Mouse (Mus musculus) heart, adult 9 months (tissue): ENCODE data around the gene Tef.
A peak's percentile ranks its signal among the peaks of the same experiment; 100 is the strongest.

Source experiments
- DNase-seq, 2 experiments: peaks; one replicate each; pipeline ENCODE4 v3.0.0; 2022; ENCODE audit warnings: low spot score in 2 of 2

Tef gene

GRCm38 (mm10) chr15:81848301-81848700 is 46.1 kb downstream of the Tef start:
- DNase-seq, result peak in 1 of 2 experiments; percentile 62

- DNase-seq, result no peak
Observed at GRCm38 (mm10) chr15:81849104-81849503, 46.9 kb downstream of the Tef start.

GRCm38 (mm10) chr15:81850718-81851117 is 48.5 kb downstream of the Tef start:
- no peak for DNase-seq

GRCm38 (mm10) chr15:81851375-81851774 is 49.2 kb downstream of the Tef start:
- DNase-seq, result no peak

- DNase-seq, result no peak
Observed at GRCm38 (mm10) chr15:81852411-81853000, 50.3 kb downstream of the Tef start.

- no peak for DNase-seq
Observed at GRCm38 (mm10) chr15:81853081-81853480, 50.9 kb downstream of the Tef start.

- peak; percentile 89 to 90 for DNase-seq
Observed at GRCm38 (mm10) chr15:81856030-81856790, 54.0 kb downstream of the Tef start.

GRCm38 (mm10) chr15:81856938-81857723 is 54.9 kb downstream of the Tef start:
- DNase-seq, result no peak

- DNase-seq, result no peak
Observed at GRCm38 (mm10) chr15:81857724-81858116, 55.5 kb downstream of the Tef start.

GRCm38 (mm10) chr15:81858138-81858516 is 55.9 kb downstream of the Tef start:
- DNase-seq, result peak; percentile 94 to 95

- peak; percentile 74 to 77 for DNase-seq
Observed at GRCm38 (mm10) chr15:81858517-81859329, 56.5 kb downstream of the Tef start, which contains the start of gene Tob2. Gene Tob2, minus strand, starts transcription at chr15:81858796.

GRCm38 (mm10) chr15:81859330-81860255 is 57.4 kb downstream of the Tef start:
- peak; percentile 95 to 98 for DNase-seq

- DNase-seq, result no peak
Observed at GRCm38 (mm10) chr15:81860471-81861135, 58.4 kb downstream of the Tef start.

GRCm38 (mm10) chr15:81864238-81864637 is 62.0 kb downstream of the Tef start:
- no peak for DNase-seq

GRCm38 (mm10) chr15:81869985-81870384 is 67.8 kb downstream of the Tef start:
- no peak for DNase-seq

GRCm38 (mm10) chr15:81871604-81872261 is 69.5 kb downstream of the Tef start, which contains the start of gene Phf5a:
Gene Phf5a, minus strand, starts transcription at chr15:81871911.
- DNase-seq, result peak; percentile 84 to 88

GRCm38 (mm10) chr15:81872262-81873136 is 70.3 kb downstream of the Tef start, which contains the start of gene Aco2:
Gene Aco2, plus strand, starts transcription at chr15:81872309.
- peak; percentile 98 to 99 for DNase-seq
